Comparison of ENCODE assay signal across 7 mouse cellular contexts in genomic region chr2:69054279-69054678, GRCm38 (mm10).
DNase-seq lines count a peak whose midpoint lies in the region.

No protein-coding gene starts in this region.

- intact Hi-C loops in heart, postnatal 25 days (cut with DNase I) = no loop called here

- DNase-seq in urinary bladder, adult 18-20 months (ENCODE audit: low spot score in 2 of 2) = peak; percentile 28 to 61
- no peak for DNase-seq in urinary bladder, postnatal 10 days (ENCODE audit: low spot score)
- peak; percentile 87 to 90 for DNase-seq in cerebellum, postnatal 25 days
- DNase-seq in heart, postnatal 25 days (ENCODE audit: low spot score) = peak; percentile 80
- peak; percentile 43 to 75 for DNase-seq in layer of hippocampus, postnatal 14 days (ENCODE audit: low spot score in 2 of 2)
- peak; percentile 20 for DNase-seq in right cerebral cortex, postnatal 14 days
- DNase-seq in embryo, embryonic 10 days (ENCODE audit: low spot score) = no peak

Comparison
In these comparisons a context has a peak if more than half of its experiments do, and no peak if none do; other contexts are left out.
1. DNase-seq: peak in urinary bladder, adult 18-20 months (2 of 2), cerebellum, postnatal 25 days (2 of 2), heart, postnatal 25 days (single experiment), layer of hippocampus, postnatal 14 days (2 of 2) and right cerebral cortex, postnatal 14 days (single experiment); none in urinary bladder, postnatal 10 days (single experiment) and embryo, embryonic 10 days (single experiment).